Mouse (Mus musculus) left cerebral cortex, postnatal 25 days (tissue): ENCODE data around the gene B3galt4. TPM values are rescaled to one million over a fixed set of nuclear protein-coding genes. Genes with fewer than 3 reads are reported as not detected.
"Not testable (repeated sequence)": the region's sequence is repeated elsewhere in the genome, so short reads cannot be mapped to it uniquely, and the experiment has no call there.

ENCODE experiments used
- DNase-seq, 2 experiments: peaks; one replicate each; pipeline ENCODE4 v3.0.0; 2022; ENCODE audit warnings: low spot score in 2 of 2, mixed read lengths in 1 of 2
- intact Hi-C: fragments of 180-260 bp; cut with DNase I; formaldehyde crosslinking; loops from one replicate; pipeline ENCODE4 v1.15.1; 2025
- total RNA-seq, 2 experiments: library from RNA; stranded (reverse); gene quantifications; 2 replicates each; pipeline ENCODE4 v1.2.3; 2021

Gene B3galt4
- total RNA-seq, 2 experiments from 2014 or later: 5.8 to 6.4 TPM

GRCm38 (mm10) chr17:33972691-33973090, 21.4 kb upstream of the B3galt4 start:
- intact Hi-C loops: loop anchor here (5.0 kb wide), 1 partner anchor 40 kb away; no protein-coding TSS in a partner anchor
- DNase-seq: no peak

DNA sequence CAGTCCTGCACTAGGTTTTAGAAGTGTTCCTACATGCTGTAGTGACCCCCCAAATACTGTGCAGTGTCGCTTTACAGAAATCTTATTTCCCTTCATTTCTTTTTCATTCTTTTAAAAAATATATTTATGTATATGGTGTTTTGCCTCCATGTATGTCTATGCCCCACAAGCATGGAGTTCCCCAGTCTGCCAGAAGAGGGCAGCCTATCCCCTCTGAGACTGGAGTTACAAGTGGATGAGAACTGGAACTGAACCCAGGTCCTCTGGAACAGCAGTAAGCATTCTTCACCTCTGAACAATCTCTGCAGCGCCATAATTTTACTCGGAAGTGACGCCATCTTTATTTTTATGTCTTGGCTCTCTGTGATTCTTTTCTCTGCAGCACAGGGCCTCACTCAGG, 18.1 kb upstream of the B3galt4 start:
- intact Hi-C loops: no loop called here
- no peak for DNase-seq

- DNase-seq: no peak
- intact Hi-C loops: loop anchor here (1.0 kb wide), 1 partner anchor 22 kb away; no protein-coding TSS in a partner anchor
These were observed 17.6 kb upstream of the B3galt4 start for GRCm38 (mm10) chr17:33968927-33969326.

GRCm38 (mm10) chr17:33968489-33968888, 17.2 kb upstream of the B3galt4 start:
- peak; percentile 71 to 78 for DNase-seq
- intact Hi-C loops: loop anchor here (1.0 kb wide), 1 partner anchor 23 kb away; no protein-coding TSS in a partner anchor

- intact Hi-C loops: loop anchor here (1.0 kb wide), 1 partner anchor 1336 kb away; no protein-coding TSS in a partner anchor
- no peak for DNase-seq
These were observed 14.7 kb upstream of the B3galt4 start for GRCm38 (mm10) chr17:33965846-33966550.

GRCm38 (mm10) chr17:33965082-33965845, 14.0 kb upstream of the B3galt4 start:
- DNase-seq: no peak
- intact Hi-C loops: no loop called here

DNA sequence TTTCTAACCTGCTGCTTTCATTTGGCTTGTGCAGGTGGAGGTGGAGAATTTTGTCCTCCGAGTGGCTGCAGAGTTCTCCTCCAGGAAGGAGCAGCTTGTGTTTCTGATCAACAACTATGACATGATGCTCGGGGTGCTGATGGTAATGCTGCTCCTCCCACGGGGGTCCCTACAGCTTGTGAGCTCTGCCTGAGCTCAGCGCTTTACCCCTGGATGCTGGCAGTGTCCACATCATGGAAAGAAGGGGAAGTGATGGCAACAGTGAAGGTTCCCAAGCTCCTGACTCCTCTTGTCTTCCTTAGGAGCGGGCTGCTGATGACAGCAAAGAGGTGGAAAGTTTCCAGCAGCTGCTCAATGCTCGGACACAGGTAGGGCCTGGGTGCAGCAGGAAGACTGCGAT, 11.6 kb upstream of the B3galt4 start:
- intact Hi-C loops: no loop called here
- DNase-seq: no peak

- no peak for DNase-seq
- intact Hi-C loops: loop anchor here (1.0 to 5.0 kb wide), 3 partner anchors 1319 to 1387 kb away; no protein-coding TSS in a partner anchor
These were observed 8.7 kb upstream of the B3galt4 start for GRCm38 (mm10) chr17:33959948-33960347.

DNA sequence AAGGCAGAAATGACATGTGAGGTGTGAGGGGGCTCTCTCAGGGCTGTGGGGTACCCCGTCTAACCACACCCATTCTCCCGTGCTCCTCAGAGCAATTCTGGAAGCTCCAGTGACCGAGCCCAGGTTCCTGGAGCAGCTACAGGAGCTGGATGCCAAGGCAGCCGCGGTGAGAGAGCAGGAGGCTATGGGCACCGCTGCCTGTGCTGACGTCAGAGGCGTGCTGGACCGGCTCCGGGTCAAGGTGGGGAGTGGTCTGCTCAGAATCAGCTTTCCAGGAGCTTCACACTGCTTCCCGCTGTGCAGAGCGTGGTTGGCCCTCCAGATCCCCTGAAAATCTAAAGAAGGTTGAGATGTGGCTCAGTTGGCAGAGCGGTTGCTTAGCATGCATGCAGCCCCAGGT, 7.8 kb upstream of the B3galt4 start:
- intact Hi-C loops: loop anchor here (5.0 kb wide), 2 partner anchors 1333 to 1388 kb away; no protein-coding TSS in a partner anchor
- no peak for DNase-seq

- intact Hi-C loops: loop anchor here (5.0 kb wide), 2 partner anchors 1334 to 1389 kb away; no protein-coding TSS in a partner anchor
- no peak for DNase-seq
These were observed 7.2 kb upstream of the B3galt4 start for GRCm38 (mm10) chr17:33958451-33958850.

DNA sequence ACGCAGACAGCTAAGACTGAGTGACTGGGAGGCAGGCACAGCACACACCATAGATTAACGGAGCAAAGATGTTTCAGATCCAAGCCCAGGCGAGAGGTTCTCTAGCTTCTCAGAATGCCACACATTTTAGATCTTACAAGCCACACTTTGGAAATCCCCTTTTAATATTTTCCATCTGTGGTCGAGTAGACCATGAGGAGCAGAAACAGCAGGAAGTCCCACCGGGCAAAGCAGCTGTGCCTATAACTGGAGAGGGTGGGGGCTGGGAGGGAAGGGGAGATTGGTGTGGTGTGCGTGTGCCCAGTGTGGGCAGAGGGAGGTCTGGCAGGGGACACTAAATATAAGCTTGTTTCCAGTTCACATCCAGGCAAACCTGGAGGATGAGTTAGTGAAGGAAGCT, 6.2 kb upstream of the B3galt4 start:
- intact Hi-C loops: loop anchor here (2.0 to 5.0 kb wide), 3 partner anchors 63 to 1390 kb away; no protein-coding TSS in a partner anchor
- DNase-seq: no peak

DNA sequence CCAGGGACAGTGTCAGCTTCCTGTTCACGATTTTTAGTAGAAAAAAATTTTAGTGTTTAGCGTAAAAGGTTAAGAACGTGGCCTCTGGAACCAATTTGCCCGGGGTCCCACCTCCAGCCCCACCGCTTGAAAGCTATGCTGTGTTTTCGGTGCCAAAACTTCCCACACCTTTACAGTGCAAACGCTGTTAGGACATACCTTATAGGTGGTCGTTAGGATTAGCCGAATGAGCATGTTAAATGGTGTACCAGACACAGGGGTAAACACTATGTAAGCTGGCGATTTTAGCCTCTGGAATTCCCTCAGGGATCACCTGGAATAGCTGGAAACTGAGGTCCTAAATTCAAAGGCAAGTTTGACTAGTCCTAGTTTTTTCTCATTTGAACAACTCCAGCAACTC, 5.0 kb upstream of the B3galt4 start:
- intact Hi-C loops: loop anchor here (2.0 to 5.0 kb wide), 3 partner anchors 64 to 1391 kb away; no protein-coding TSS in a partner anchor

DNA sequence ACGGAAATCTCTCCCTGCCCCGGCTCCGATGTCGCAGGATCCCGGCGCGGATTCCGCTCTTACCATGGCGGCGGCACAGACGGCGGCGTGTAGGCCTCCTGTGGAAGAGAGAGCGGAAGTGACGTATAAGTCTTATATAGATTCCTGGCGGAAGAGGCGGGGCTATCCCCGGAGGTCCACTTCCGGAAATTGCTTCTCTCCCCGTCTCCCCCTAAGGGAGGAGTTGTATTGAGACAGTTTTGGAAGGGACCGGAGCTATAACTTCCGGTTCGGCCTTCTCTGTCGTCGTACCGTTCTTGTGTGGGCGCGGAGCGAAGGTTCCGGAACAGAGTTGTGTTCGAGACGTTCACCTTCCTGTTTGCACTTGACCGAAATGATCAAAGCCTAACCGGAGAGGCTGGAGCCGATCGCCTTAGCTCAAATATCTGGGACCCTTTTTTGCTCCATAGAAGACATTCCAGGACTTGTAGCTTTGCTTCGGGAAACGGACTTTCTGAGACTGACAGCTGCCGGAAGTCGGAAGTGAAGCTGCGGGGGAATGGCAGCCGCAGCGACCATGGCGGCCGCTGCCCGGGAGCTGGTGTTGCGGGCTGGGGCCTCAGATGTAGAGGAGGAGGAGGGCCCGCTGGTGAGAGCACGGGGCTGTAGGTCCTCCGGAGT, 4.4 kb upstream of the B3galt4 start, which contains the start of the genes Vps52 and Rps18:
Gene Vps52, plus strand, starts transcription at position 258 of the 660 bp plus-strand sequence.
Gene Rps18, minus strand, starts transcription at position 447 of the 660 bp plus-strand sequence.
- intact Hi-C loops: loop anchor here (1.0 to 5.0 kb wide), 4 partner anchors 15 to 1392 kb away; partner anchors contain the start of genes Pfdn6 and Wdr46
- peak; percentile 95 to 99 for DNase-seq

More for the DNA sequence above, 5.0 kb upstream of the B3galt4 start:
- no peak for DNase-seq

DNA sequence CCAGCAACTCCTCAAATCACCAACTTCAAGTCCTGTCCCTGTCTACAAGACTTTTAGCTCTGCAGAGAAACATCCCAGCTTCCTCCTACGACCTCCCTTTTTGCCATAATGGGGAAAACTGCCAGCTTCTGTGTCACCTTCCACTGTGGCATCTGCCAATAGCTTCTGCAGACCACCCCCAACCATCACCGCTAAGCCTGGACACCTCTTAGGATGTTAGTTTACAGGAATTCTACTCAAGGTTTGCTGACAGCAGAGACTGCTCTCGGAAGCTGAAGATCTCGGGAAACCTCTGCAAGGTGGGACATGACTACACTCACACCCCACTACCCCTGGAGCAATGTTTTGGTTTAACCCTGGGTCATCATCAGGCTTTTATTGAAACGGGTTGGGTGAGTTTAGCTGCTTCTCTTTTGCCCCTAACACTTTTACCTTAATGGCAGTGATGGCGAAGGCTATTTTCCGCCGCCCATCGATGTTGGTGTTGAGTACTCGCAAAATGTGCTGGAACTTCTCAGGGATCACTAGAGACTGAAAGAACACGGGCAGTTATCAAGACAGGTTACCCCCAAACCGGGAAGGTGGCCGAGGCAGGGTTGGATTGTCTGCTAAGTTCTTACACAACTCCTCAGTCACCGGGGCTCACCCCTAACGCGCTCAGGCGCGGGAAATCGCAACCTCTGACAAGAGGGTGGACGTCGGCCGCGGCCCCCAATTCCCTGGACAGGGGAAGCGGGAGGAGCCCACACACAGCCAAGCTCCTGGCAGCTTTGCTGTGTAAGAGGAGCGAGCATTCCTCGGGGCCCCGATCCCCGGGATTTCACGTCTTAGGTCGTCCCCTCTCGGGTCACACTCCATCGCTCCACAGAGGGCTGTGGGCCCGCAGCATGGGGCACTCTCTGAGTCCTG, 3.6 kb upstream of the B3galt4 start:
- intact Hi-C loops: loop anchor here (1.0 to 5.0 kb wide), 3 partner anchors 15 to 1392 kb away; partner anchors contain the start of genes Pfdn6 and Wdr46
- no peak for DNase-seq

DNA sequence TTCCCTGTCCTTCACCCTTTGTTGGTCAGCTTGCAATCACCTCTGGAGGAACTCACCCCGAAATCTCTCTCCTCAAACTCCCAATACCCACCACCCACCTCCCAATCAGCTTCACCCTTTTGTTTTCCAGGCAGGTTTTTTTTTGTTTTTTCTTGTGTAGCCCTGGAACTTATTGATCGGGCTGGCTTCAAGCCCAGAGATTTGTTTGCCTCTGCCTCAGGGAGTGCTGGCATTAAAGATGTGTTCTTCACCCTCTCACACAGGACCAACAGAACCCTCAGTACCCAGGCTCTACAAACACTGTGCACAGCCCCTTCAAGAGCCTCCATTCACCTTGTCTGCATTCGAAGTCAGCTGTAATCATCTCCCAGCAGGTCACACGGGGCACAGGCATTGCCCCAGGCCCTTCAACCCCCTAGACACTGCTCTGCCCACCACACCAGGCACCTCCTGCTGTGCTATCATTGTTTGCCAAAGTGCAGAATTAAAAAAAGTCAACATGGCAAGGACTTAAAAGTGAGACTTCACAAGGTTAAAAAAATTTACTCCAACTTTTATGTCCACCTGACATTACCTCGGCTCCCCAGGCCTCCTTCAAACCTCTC, 2.8 kb upstream of the B3galt4 start:
- DNase-seq: no peak
- intact Hi-C loops: no loop called here

- no peak for DNase-seq
- intact Hi-C loops: no loop called here
These were observed 2.0 kb upstream of the B3galt4 start for GRCm38 (mm10) chr17:33953310-33953709.

DNA sequence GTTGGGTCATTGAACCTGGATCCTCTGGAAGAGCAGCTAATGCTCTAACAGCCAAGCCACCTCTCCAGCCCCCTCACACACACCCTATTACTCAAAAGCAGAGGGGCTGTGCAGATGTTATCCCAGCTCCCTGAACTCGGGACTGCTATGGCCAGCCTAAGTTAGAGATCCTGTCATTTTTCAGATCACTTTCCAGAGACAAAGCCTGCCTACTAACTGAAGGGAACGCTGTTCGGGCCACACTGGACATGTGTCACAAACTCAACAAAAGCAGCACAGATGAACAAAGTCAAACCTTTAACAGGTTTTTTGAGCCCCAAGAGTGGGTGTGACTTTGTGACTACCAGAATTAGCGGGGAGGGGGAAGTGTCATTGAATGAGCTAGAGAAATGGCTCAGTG, 1.6 kb upstream of the B3galt4 start:
- no peak for DNase-seq
- intact Hi-C loops: no loop called here

DNA sequence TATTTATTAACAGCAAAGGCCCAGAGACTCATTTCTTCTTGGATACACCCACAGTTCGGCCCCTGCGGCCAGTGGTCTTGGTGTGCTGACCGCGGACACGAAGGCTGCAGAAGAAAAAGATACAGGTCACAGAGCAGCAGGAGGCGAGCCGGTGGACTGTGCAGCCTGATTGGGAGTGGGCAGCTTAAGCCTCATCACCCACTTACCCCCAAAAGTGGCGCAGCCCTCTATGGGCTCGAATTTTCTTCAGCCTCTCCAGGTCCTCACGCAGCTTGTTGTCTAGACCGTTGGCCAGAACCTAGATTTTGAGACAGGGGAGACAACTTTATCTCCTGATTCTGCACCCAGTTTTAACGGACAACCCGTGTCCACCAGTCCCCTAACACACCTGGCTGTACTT, 727 bp upstream of the B3galt4 start:
- DNase-seq, intact Hi-C loops: not testable (repeated sequence)
